Mouse (Mus musculus): ENCODE results near the gene Tnrc18.

Tnrc18 gene

GRCm38 (mm10) chr5:142694627-142695340 is 122.7 kb downstream of the Tnrc18 start:
- DNase-seq (ENCODE audit: extremely low read depth, insufficient read length, low spot score): no peak

- DNase-seq (ENCODE audit: extremely low read depth, insufficient read length, low spot score): no peak
Observed at GRCm38 (mm10) chr5:142693738-142694430, 123.6 kb downstream of the Tnrc18 start.

GRCm38 (mm10) chr5:142692971-142693737 is 124.3 kb downstream of the Tnrc18 start:
- no peak for DNase-seq (ENCODE audit: extremely low read depth, insufficient read length, low spot score)

- no peak for DNase-seq (ENCODE audit: extremely low read depth, insufficient read length, low spot score)
Observed at GRCm38 (mm10) chr5:142692248-142692647, 125.2 kb downstream of the Tnrc18 start, which contains the start of gene Slc29a4. Gene Slc29a4 (plus strand): TSS chr5:142692512.

GRCm38 (mm10) chr5:142690343-142690742 is 127.1 kb downstream of the Tnrc18 start:
- no peak for DNase-seq (ENCODE audit: extremely low read depth, insufficient read length, low spot score)

- DNase-seq (ENCODE audit: extremely low read depth, insufficient read length, low spot score): no peak
Observed at GRCm38 (mm10) chr5:142688866-142689265, 128.6 kb downstream of the Tnrc18 start.

GRCm38 (mm10) chr5:142682529-142682928 is 134.9 kb downstream of the Tnrc18 start:
- DNase-seq (ENCODE audit: extremely low read depth, insufficient read length, low spot score): no peak

GRCm38 (mm10) chr5:142681911-142682310 is 135.6 kb downstream of the Tnrc18 start:
- no peak for DNase-seq (ENCODE audit: extremely low read depth, insufficient read length, low spot score)

GRCm38 (mm10) chr5:142679065-142679464 is 138.4 kb downstream of the Tnrc18 start:
- DNase-seq (ENCODE audit: extremely low read depth, insufficient read length, low spot score): no peak

- no peak for DNase-seq (ENCODE audit: extremely low read depth, insufficient read length, low spot score)
Observed at GRCm38 (mm10) chr5:142678141-142678571, 139.3 kb downstream of the Tnrc18 start.
